Mouse (Mus musculus) C2C12 (cell line): Measurements from ENCODE around the gene Soga1. TPM values are rescaled to one million over a fixed set of nuclear protein-coding genes. Genes with fewer than 3 reads are reported as not detected.

ENCODE experiments used
- H3K27me3 ChIP-seq: one replicate; pipeline ENCODE4 v1.6.1; 2011; ENCODE audit not compliant: control insufficient read depth, insufficient read depth, insufficient read length
- H3K36me3 ChIP-seq: one replicate; pipeline ENCODE4 v1.6.1; 2011; ENCODE audit not compliant: control insufficient read depth, insufficient read depth
- H3K4me3 ChIP-seq: one replicate; pipeline ENCODE4 v1.5.1; 2011; ENCODE audit warnings: mild to moderate bottlenecking, control low read depth; ENCODE audit not compliant: poor library complexity, insufficient read depth, severe bottlenecking
- H3K79me2 ChIP-seq: one replicate; pipeline ENCODE4 v1.6.1; 2011; ENCODE audit not compliant: control insufficient read depth, insufficient read depth
- H3K79me3 ChIP-seq: one replicate; pipeline ENCODE4 v1.6.1; 2011; ENCODE audit warnings: low read depth, control low read depth
- H3ac ChIP-seq: one replicate; pipeline ENCODE3; 2011; ENCODE audit warnings: low read depth; ENCODE audit not compliant: control insufficient read depth, insufficient read length
- CEBPB ChIP-seq: IDR thresholded peaks from one replicate; pipeline ENCODE4 v1.6.1; 2011; ENCODE audit warnings: low read depth, mild to moderate bottlenecking, control low read depth, moderate library complexity
- CTCF ChIP-seq: IDR thresholded peaks from one replicate; pipeline ENCODE4 v1.5.1; 2011; ENCODE audit not compliant: control insufficient read depth, insufficient read depth, insufficient read length
- FOSL1 ChIP-seq: IDR thresholded peaks from one replicate; pipeline ENCODE4 v1.8.0; 2011; ENCODE audit warnings: mild to moderate bottlenecking, low read length; ENCODE audit not compliant: poor library complexity, insufficient read depth, severe bottlenecking
- MAX ChIP-seq: IDR thresholded peaks from one replicate; pipeline ENCODE4 v1.6.1; 2011; ENCODE audit warnings: mild to moderate bottlenecking, control low read depth
- MYOD1 ChIP-seq: IDR thresholded peaks from one replicate; pipeline ENCODE4 v1.6.1; 2011; ENCODE audit warnings: low read depth; ENCODE audit not compliant: control insufficient read depth, insufficient read length
- MYOG ChIP-seq: IDR thresholded peaks from one replicate; pipeline ENCODE4 v1.6.1; 2011; ENCODE audit not compliant: control insufficient read depth, insufficient read length; ENCODE audit errors: extremely low read depth
- USF1 ChIP-seq: IDR thresholded peaks from one replicate; pipeline ENCODE4 v1.6.1; 2011; ENCODE audit warnings: low read depth, mild to moderate bottlenecking, control low read depth, moderate library complexity
- polyA plus RNA-seq: library from polyadenylated mRNA; unstranded; fragments of >200 nt; fragmentation: generic; extraction: Trizol; gene quantifications from one replicate; pipeline ENCODE4 v1.2.1, GENCODE M21; 2012; ENCODE audit warnings: missing spikeins

Soga1 gene
- polyA plus RNA-seq, 1 experiment = 13.9 TPM

GRCm38 (mm10) chr2:157119075-157119474 lies 40.0 kb upstream of the Soga1 start:
- Histone ChIP-seq H3K79me2 (no peaks in the 10 kb centered on the region), H3K27me3 (no peaks in the 10 kb centered on the region), H3ac (no peak overlapping the region), H3K4me3 (no peak overlapping the region), H3K79me3 (no peaks in the 10 kb centered on the region), H3K36me3 (peaks cover 68% of the 10 kb centered on the region)
- TF ChIP-seq CTCF (no peak), FOSL1 (no peak), USF1 (no peak), MYOG (no peak), CEBPB (no peak), MAX (no peak), MYOD1 (no peak)

GRCm38 (mm10) chr2:157118556-157118955 lies 39.5 kb upstream of the Soga1 start:
- Histone ChIP-seq H3K4me3 (no peak overlapping the region), H3K79me3 (no peaks in the 10 kb centered on the region), H3K79me2 (no peaks in the 10 kb centered on the region), H3K27me3 (no peaks in the 10 kb centered on the region), H3K36me3 (peaks cover 74% of the 10 kb centered on the region), H3ac (no peak overlapping the region)
- TF ChIP-seq MYOD1 (no peak), USF1 (no peak), CEBPB (no peak), CTCF (no peak), MYOG (no peak), FOSL1 (no peak), MAX (no peak)

- Histone ChIP-seq H3K27me3 (no peaks in the 10 kb centered on the region), H3ac (no peak overlapping the region), H3K79me3 (no peaks in the 10 kb centered on the region), H3K36me3 (peaks cover 75% of the 10 kb centered on the region), H3K79me2 (no peaks in the 10 kb centered on the region), H3K4me3 (no peak overlapping the region)
- no peak for TF ChIP-seq CEBPB
- TF ChIP-seq CTCF = no peak
- TF ChIP-seq USF1 = no peak
- TF ChIP-seq MAX = no peak
- TF ChIP-seq MYOG = no peak
- TF ChIP-seq MYOD1 = no peak
- no peak for TF ChIP-seq FOSL1
Observed at GRCm38 (mm10) chr2:157116964-157117363, 37.9 kb upstream of the Soga1 start.

GRCm38 (mm10) chr2:157108236-157108635 lies 29.2 kb upstream of the Soga1 start:
- H3K79me2 ChIP-seq = no peaks in the 10 kb centered on the region
- no peak overlapping the region for H3K4me3 ChIP-seq
- no peaks in the 10 kb centered on the region for H3K27me3 ChIP-seq
- H3K79me3 ChIP-seq = no peaks in the 10 kb centered on the region
- no peak overlapping the region for H3ac ChIP-seq
- peaks cover 68% of the 10 kb centered on the region for H3K36me3 ChIP-seq
- no peak for TF ChIP-seq FOSL1
- no peak for TF ChIP-seq USF1
- no peak for TF ChIP-seq CTCF
- TF ChIP-seq MYOG = no peak
- no peak for TF ChIP-seq CEBPB
- TF ChIP-seq MAX = no peak
- no peak for TF ChIP-seq MYOD1

GRCm38 (mm10) chr2:157104454-157104853 lies 25.4 kb upstream of the Soga1 start:
- Histone ChIP-seq H3K27me3 (no peaks in the 10 kb centered on the region), H3K79me2 (no peaks in the 10 kb centered on the region), H3K36me3 (peaks cover 65% of the 10 kb centered on the region), H3ac (no peak overlapping the region), H3K4me3 (no peak overlapping the region), H3K79me3 (no peaks in the 10 kb centered on the region)
- TF ChIP-seq MYOD1 (no peak), MYOG (no peak), MAX (no peak), USF1 (no peak), FOSL1 (no peak), CEBPB (no peak), CTCF (no peak)

- H3K36me3 ChIP-seq = peaks cover 46% of the 10 kb centered on the region
- no peak overlapping the region for H3K4me3 ChIP-seq
- TF ChIP-seq CEBPB (no peak), FOSL1 (no peak), CTCF (no peak), MYOG (no peak)
Observed at GRCm38 (mm10) chr2:157102256-157102655, 23.2 kb upstream of the Soga1 start.

More at GRCm38 (mm10) chr2:157102256-157102655, 23.2 kb upstream of the Soga1 start:
- Histone ChIP-seq H3ac (no peak overlapping the region), H3K79me2 (no peaks in the 10 kb centered on the region), H3K79me3 (no peaks in the 10 kb centered on the region), H3K27me3 (no peaks in the 10 kb centered on the region)
